Mouse (Mus musculus): ENCODE measurements at regions not wholly inside any gene's neighbourhood (a gene's known extent, or its start where the extent isn't known, plus 50 kb on each side); places are given as distances from the start of the nearest gene placed in this dataset.

- CTCF ChIA-PET: no interaction called here
Observed at GRCm38 (mm10) chr2:144123395-144124034, 90.7 kb downstream of the Banf2 start.

- CTCF ChIA-PET: interaction anchor here (0.6 to 0.7 kb wide), 2 partner anchors 14 to 91 kb away, joined by 3 to 4 read pairs; no protein-coding TSS in a partner anchor
Observed at GRCm38 (mm10) chr2:144127082-144128037, 94.5 kb downstream of the Banf2 start.

- CTCF ChIA-PET: no interaction called here
Observed at GRCm38 (mm10) chr2:144128038-144128402, 95.2 kb downstream of the Banf2 start.

GRCm38 (mm10) chr2:144128527-144128926, 95.7 kb downstream of the Banf2 start:
- CTCF ChIA-PET: interaction anchor here (0.6 kb wide), 1 partner anchor 106 kb away, joined by 12 read pairs; no protein-coding TSS in a partner anchor

- CTCF ChIA-PET: no interaction called here
Observed at GRCm38 (mm10) chr2:144133806-144134574, 101.1 kb downstream of the Banf2 start.

GRCm38 (mm10) chr2:144134575-144134958, 101.7 kb downstream of the Banf2 start:
- CTCF ChIA-PET: no interaction called here

GRCm38 (mm10) chr2:144135586-144135985, 102.7 kb downstream of the Banf2 start:
- CTCF ChIA-PET: no interaction called here

- CTCF ChIA-PET: no interaction called here
Observed at GRCm38 (mm10) chr2:144143620-144144384, 110.9 kb downstream of the Banf2 start.

GRCm38 (mm10) chr2:144144486-144145136, 111.8 kb downstream of the Banf2 start:
- CTCF ChIA-PET: no interaction called here

GRCm38 (mm10) chr2:144156456-144157211, 113.8 kb upstream of the Mgme1 start:
- CTCF ChIA-PET: interaction anchor here (0.7 kb wide), 1 partner anchor 9 kb away, joined by 5 read pairs; no protein-coding TSS in a partner anchor

- CTCF ChIA-PET: no interaction called here
Observed at GRCm38 (mm10) chr2:144157343-144157742, 113.1 kb upstream of the Mgme1 start.

- CTCF ChIA-PET: no interaction called here
Observed at GRCm38 (mm10) chr2:144158256-144158655, 112.2 kb upstream of the Mgme1 start.

GRCm38 (mm10) chr2:144159854-144160331, 110.6 kb upstream of the Mgme1 start:
- CTCF ChIA-PET: no interaction called here

- CTCF ChIA-PET: no interaction called here
Observed at GRCm38 (mm10) chr2:144160434-144160833, 110.0 kb upstream of the Mgme1 start.

GRCm38 (mm10) chr2:144161852-144162251, 108.6 kb upstream of the Mgme1 start:
- CTCF ChIA-PET: no interaction called here

GRCm38 (mm10) chr2:144164102-144164501, 106.4 kb upstream of the Mgme1 start:
- CTCF ChIA-PET: interaction anchor here (0.7 to 0.9 kb wide), 2 partner anchors 52 to 150 kb away, joined by 3 to 15 read pairs; no protein-coding TSS in a partner anchor

- CTCF ChIA-PET: interaction anchor here (0.5 to 0.9 kb wide), 4 partner anchors 9 to 1091 kb away, joined by 3 to 15 read pairs (median 5); no protein-coding TSS in a partner anchor
Observed at GRCm38 (mm10) chr2:144164986-144165821, 105.3 kb upstream of the Mgme1 start.

- CTCF ChIA-PET: interaction anchor here (0.6 kb wide), 3 partner anchors 41 to 162 kb away, joined by 3 to 5 read pairs (median 5); no protein-coding TSS in a partner anchor
Observed at GRCm38 (mm10) chr2:144166102-144166750, 104.2 kb upstream of the Mgme1 start.

Measured in spleen, embryonic (tissue).